ENCODE assay signal across 9 mouse cellular contexts in genomic region chr7:88544393-88544792, GRCm38 (mm10).
DNase-seq lines count a peak whose midpoint lies in the region; ATAC-seq and TF ChIP-seq lines count a peak whose summit lies in the region.
"Had no signal": no experiment of that assay in that cellular context is flagged by ENCODE, and none has a peak within 500 bp of the region (broad histone marks: within the 10 kb centered on the region; RNA-seq: fewer than 3 reads in every experiment).

No protein-coding gene starts in this region.

- WGBS in embryonic facial prominence, embryonic 11.5 days, result 14% methylated on average over 4 of the region's 4 CpGs
- 8% methylated on average over 4 of the region's 4 CpGs for WGBS in hindbrain, embryonic 10.5 days
- 9% methylated on average over 4 of the region's 4 CpGs for WGBS in lung, embryonic 16.5 days

- peak; percentile 55 to 76 for TF ChIP-seq CTCF in CH12.LX (conservative IDR thresholded peaks at IDR 0.05 in 1 of 2, IDR thresholded peaks at IDR 0.05 in 1 of 2; ENCODE audit: low read depth in 2 of 2, low read length in 2 of 2)
- TF ChIP-seq CTCF in layer of hippocampus, adult 2 months (conservative IDR thresholded peaks at IDR 0.05), result peak; percentile 88

- TF ChIP-seq POLR2A in CH12.LX (IDR thresholded peaks at IDR 0.05; ENCODE audit: low read depth, low read length), result no peak

- H3K9me3 ChIP-seq in CH12.LX (replicated peaks; ENCODE audit: low read length), result no peaks in the 10 kb centered on the region
- H3K9me3 ChIP-seq in embryonic facial prominence, embryonic 11.5 days (replicated peaks; ENCODE audit: control insufficient read depth, low read length), result no peaks in the 10 kb centered on the region
- no peaks in the 10 kb centered on the region for H3K9me3 ChIP-seq in hindbrain, embryonic 10.5 days
- no peaks in the 10 kb centered on the region for H3K9me3 ChIP-seq in lung, embryonic 16.5 days (ENCODE audit: control insufficient read depth, low read length)
- H3K9me3 ChIP-seq: heart, embryonic 15.5 days had no signal

- H3K4me2 ChIP-seq in CH12.LX (ENCODE audit: insufficient read depth, low read depth, poor library complexity, severe bottlenecking), result no peak overlapping the region
- H3K4me2 ChIP-seq in embryonic facial prominence, embryonic 11.5 days (ENCODE audit: low read depth, low read length), result no peak overlapping the region
- H3K4me2 ChIP-seq in lung, embryonic 16.5 days (ENCODE audit: low read depth, low read length), result no peak overlapping the region
- H3K4me2 ChIP-seq: heart, embryonic 15.5 days had no signal

- H3K36me3 ChIP-seq in CH12.LX (replicated peaks in 1 of 2; ENCODE audit: control insufficient read depth in 1 of 2, insufficient read depth in 1 of 2, low read length in 1 of 2), result no peaks in the 10 kb centered on the region
- H3K36me3 ChIP-seq in embryonic facial prominence, embryonic 11.5 days (replicated peaks; ENCODE audit: control insufficient read depth, insufficient read depth, low read depth, low read length), result no peaks in the 10 kb centered on the region
- no peaks in the 10 kb centered on the region for H3K36me3 ChIP-seq in hindbrain, embryonic 10.5 days
- H3K36me3 ChIP-seq in lung, embryonic 16.5 days (ENCODE audit: control insufficient read depth, insufficient read depth, low read length), result no peaks in the 10 kb centered on the region
- H3K36me3 ChIP-seq: heart, embryonic 15.5 days had no signal

- in situ Hi-C loops in CH12.LX (cut with MboI; ENCODE audit: low pct_ligation_motif_present, low pct_unique_long_range_greater_than_20kb, low sequenced_read_pairs), result loop anchor here (10.0 kb wide), 1 partner anchor 450 kb away; no protein-coding TSS in a partner anchor

- peak; percentile 81 for DNase-seq in CH12.LX (ENCODE audit: extremely low read depth)
- peak; percentile 26 for DNase-seq in adrenal gland, adult 2 months
- peak; percentile 89 for DNase-seq in embryonic facial prominence, embryonic 11.5 days (ENCODE audit: low spot score)
- DNase-seq in hindbrain, embryonic 10.5 days (ENCODE audit: low spot score), result peak; percentile 49
- DNase-seq in layer of hippocampus, adult 2 months (ENCODE audit: low spot score in 2 of 2), result peak; percentile 66 to 82
- DNase-seq in right cerebral cortex, adult 18-20 months, result peak; percentile 67

- H3K9ac ChIP-seq in CH12.LX (ENCODE audit: insufficient read depth, low read depth), result no peak overlapping the region
- no peak overlapping the region for H3K9ac ChIP-seq in embryonic facial prominence, embryonic 11.5 days (replicated peaks; ENCODE audit: low read length)
- H3K9ac ChIP-seq in lung, embryonic 16.5 days (ENCODE audit: low read length), result no peak overlapping the region
- H3K9ac ChIP-seq: heart, embryonic 15.5 days had no signal

- no peak for TF ChIP-seq EP300 in CH12.LX (IDR thresholded peaks at IDR 0.05; ENCODE audit: low read length)

- dilution Hi-C loops in CH12.LX (cut with MboI; ENCODE audit: extremely low pct_ligation_motif_present, extremely low pct_unique_long_range_greater_than_20kb, low sequenced_read_pairs), result no loop called here

- peak; percentile 70 for TF ChIP-seq RAD21 in CH12.LX (IDR thresholded peaks at IDR 0.05; ENCODE audit: low read depth, low read length)

- no peaks in the 10 kb centered on the region for H3K4me1 ChIP-seq in CH12.LX (ENCODE audit: control insufficient read depth in 1 of 2, insufficient read depth in 2 of 2)
- no peaks in the 10 kb centered on the region for H3K4me1 ChIP-seq in embryonic facial prominence, embryonic 11.5 days (ENCODE audit: control insufficient read depth, insufficient read depth, low read length)
- no peaks in the 10 kb centered on the region for H3K4me1 ChIP-seq in hindbrain, embryonic 10.5 days (replicated peaks)
- H3K4me1 ChIP-seq in lung, embryonic 16.5 days (replicated peaks; ENCODE audit: control insufficient read depth, insufficient read depth, low read length), result no peaks in the 10 kb centered on the region
- H3K4me1 ChIP-seq: heart, embryonic 15.5 days had no signal

- ATAC-seq in embryonic facial prominence, embryonic 11.5 days (replicated peaks; ENCODE audit: insufficient number of reproducible peaks, low FRiP score, low TSS enrichment, low read depth), result no peak; the same call in 1 of the 2 replicates
- ATAC-seq in lung, embryonic 16.5 days (ENCODE audit: low read depth), result peak; percentile 79
- no peak for ATAC-seq in erythroid progenitor cell, adult 5-6 weeks (replicated peaks; ENCODE audit: low FRiP score, poor library complexity, severe bottlenecking)

- no peaks in the 10 kb centered on the region for H3K79me2 ChIP-seq in CH12.LX (replicated peaks; ENCODE audit: control insufficient read depth, extremely low read depth, insufficient read depth, poor library complexity, severe bottlenecking)

- H3K4me3 ChIP-seq in CH12.LX (replicated peaks in 1 of 3; ENCODE audit: low read depth in 2 of 3, low read length in 2 of 3, poor library complexity in 1 of 3), result no peak overlapping the region
- no peak overlapping the region for H3K4me3 ChIP-seq in embryonic facial prominence, embryonic 11.5 days (ENCODE audit: low read depth, low read length)
- H3K4me3 ChIP-seq in hindbrain, embryonic 10.5 days, result no peak overlapping the region
- H3K4me3 ChIP-seq in layer of hippocampus, adult 2 months, result no peak overlapping the region
- no peak overlapping the region for H3K4me3 ChIP-seq in lung, embryonic 16.5 days (ENCODE audit: low read length)
- H3K4me3 ChIP-seq: heart, embryonic 15.5 days had no signal

- no peak overlapping the region for H3K27ac ChIP-seq in CH12.LX (ENCODE audit: insufficient read depth, low read depth)
- H3K27ac ChIP-seq in embryonic facial prominence, embryonic 11.5 days (replicated peaks; ENCODE audit: low read depth, low read length), result no peak overlapping the region
- H3K27ac ChIP-seq in hindbrain, embryonic 10.5 days, result no peak overlapping the region
- no peak overlapping the region for H3K27ac ChIP-seq in layer of hippocampus, adult 2 months
- H3K27ac ChIP-seq in lung, embryonic 16.5 days (ENCODE audit: low read length), result no peak overlapping the region
- H3K27ac ChIP-seq: heart, embryonic 15.5 days had no signal

- no peaks in the 10 kb centered on the region for H3K27me3 ChIP-seq in CH12.LX (replicated peaks)
- no peaks in the 10 kb centered on the region for H3K27me3 ChIP-seq in embryonic facial prominence, embryonic 11.5 days (ENCODE audit: control insufficient read depth, insufficient read depth, low read length)
- H3K27me3 ChIP-seq in hindbrain, embryonic 10.5 days (ENCODE audit: insufficient read depth, poor library complexity, severe bottlenecking), result no peaks in the 10 kb centered on the region
- no peaks in the 10 kb centered on the region for H3K27me3 ChIP-seq in lung, embryonic 16.5 days (ENCODE audit: control insufficient read depth, insufficient read depth, low read depth, low read length)
- H3K27me3 ChIP-seq: heart, embryonic 15.5 days had no signal

TF ChIP-seq in CH12.LX, 34 proteins besides CTCF, POLR2A, EP300 and RAD21:
- TF ChIP-seq NRF1 (IDR thresholded peaks at IDR 0.05; ENCODE audit: low read depth, low read length), result no peak
- no peak for TF ChIP-seq MAZ (IDR thresholded peaks at IDR 0.05; ENCODE audit: low read depth, low read length)
- TF ChIP-seq CHD2 (IDR thresholded peaks at IDR 0.05; ENCODE audit: low read length), result no peak
- no peak for TF ChIP-seq RCOR1 (conservative IDR thresholded peaks at IDR 0.05; ENCODE audit: low read depth, low read length)
- peak; percentile 81 for TF ChIP-seq SMC3 (IDR thresholded peaks at IDR 0.05; ENCODE audit: low read depth, low read length)
- no peak for TF ChIP-seq KAT2A (IDR thresholded peaks at IDR 0.05; ENCODE audit: insufficient replicate concordance, low read length)
TF ChIP-seq in CH12.LX: peak in this region for 1.

Comparison
In these comparisons a context has a peak if more than half of its experiments do, and no peak if none do; other contexts are left out.
1. DNase-seq: peak in every context shown above with its lines; median percentile 89 in embryonic facial prominence, embryonic 11.5 days; 81 in CH12.LX; 74 in layer of hippocampus, adult 2 months; 67 in right cerebral cortex, adult 18-20 months; 49 in hindbrain, embryonic 10.5 days; 26 in adrenal gland, adult 2 months.